Mouse (Mus musculus): ENCODE results near the gene Cxcl14. TPM values are rescaled to one million over a fixed set of nuclear protein-coding genes. Genes with fewer than 3 reads are reported as not detected.

Gene Cxcl14
- polyA plus RNA-seq, 1 experiment, result not detected

GRCm38 (mm10) chr13:56299336-56299735 is 3.0 kb upstream of the Cxcl14 start:
- peaks cover 14% of the 10 kb centered on the region for H3K4me1 ChIP-seq (ENCODE audit: control insufficient read depth, insufficient read depth, low read length)
- no peak overlapping the region for H3K4me3 ChIP-seq (ENCODE audit: insufficient read depth, low read depth, low read length)
- H3K27ac ChIP-seq (ENCODE audit: insufficient read depth, low read depth, low read length), result no peak overlapping the region
- TF ChIP-seq POLR2A (IDR thresholded peaks at IDR 0.05; ENCODE audit: insufficient read depth, low read depth, low read length), result no peak
- TF ChIP-seq CTCF (IDR thresholded peaks at IDR 0.05; ENCODE audit: insufficient read depth, low read depth, low read length), result no peak
- 85% methylated on average over 11 of the region's 11 CpGs for WGBS

GRCm38 (mm10) chr13:56296659-56297020 is 289 bp upstream of the Cxcl14 start:
- H3K4me1 ChIP-seq (ENCODE audit: control insufficient read depth, insufficient read depth, low read length), result peaks cover 14% of the 10 kb centered on the region
- H3K4me3 ChIP-seq (ENCODE audit: insufficient read depth, low read depth, low read length), result peak overlapping the region; percentile 46
- no peak for TF ChIP-seq POLR2A (IDR thresholded peaks at IDR 0.05; ENCODE audit: insufficient read depth, low read depth, low read length)
- no peak for TF ChIP-seq CTCF (IDR thresholded peaks at IDR 0.05; ENCODE audit: insufficient read depth, low read depth, low read length)
- no peak overlapping the region for H3K27ac ChIP-seq (ENCODE audit: insufficient read depth, low read depth, low read length)
- 30% methylated on average over 8 of the region's 8 CpGs for WGBS

- TF ChIP-seq POLR2A (IDR thresholded peaks at IDR 0.05; ENCODE audit: insufficient read depth, low read depth, low read length) (no peak), CTCF (IDR thresholded peaks at IDR 0.05; ENCODE audit: insufficient read depth, low read depth, low read length) (no peak)
- H3K27ac ChIP-seq (ENCODE audit: insufficient read depth, low read depth, low read length), result no peak overlapping the region
- peaks cover 14% of the 10 kb centered on the region for H3K4me1 ChIP-seq (ENCODE audit: control insufficient read depth, insufficient read depth, low read length)
- peak overlapping the region; percentile 46 for H3K4me3 ChIP-seq (ENCODE audit: insufficient read depth, low read depth, low read length)
- WGBS, result 13% methylated on average over 13 of the region's 13 CpGs
Observed at GRCm38 (mm10) chr13:56295586-56295942, 787 bp downstream of the Cxcl14 start.

- WGBS, result 30% methylated on average over 10 of the region's 10 CpGs
- H3K4me3 ChIP-seq (ENCODE audit: insufficient read depth, low read depth, low read length), result peak overlapping the region; percentile 46
- H3K27ac ChIP-seq (ENCODE audit: insufficient read depth, low read depth, low read length), result no peak overlapping the region
- TF ChIP-seq POLR2A (IDR thresholded peaks at IDR 0.05; ENCODE audit: insufficient read depth, low read depth, low read length) (no peak), CTCF (IDR thresholded peaks at IDR 0.05; ENCODE audit: insufficient read depth, low read depth, low read length) (no peak)
- peaks cover 14% of the 10 kb centered on the region for H3K4me1 ChIP-seq (ENCODE audit: control insufficient read depth, insufficient read depth, low read length)
Observed at GRCm38 (mm10) chr13:56294908-56295307, 1.4 kb downstream of the Cxcl14 start.

- Histone ChIP-seq H3K4me1 (ENCODE audit: control insufficient read depth, insufficient read depth, low read length) (no peaks in the 10 kb centered on the region; the same call in 1 of the 2 replicates), H3K4me3 (ENCODE audit: insufficient read depth, low read depth, low read length) (no peak overlapping the region), H3K27ac (ENCODE audit: insufficient read depth, low read depth, low read length) (no peak overlapping the region)
- WGBS, result 82% methylated on average over 6 of the region's 6 CpGs
- TF ChIP-seq POLR2A (IDR thresholded peaks at IDR 0.05; ENCODE audit: insufficient read depth, low read depth, low read length) (no peak), CTCF (IDR thresholded peaks at IDR 0.05; ENCODE audit: insufficient read depth, low read depth, low read length) (no peak)
Observed at GRCm38 (mm10) chr13:56289998-56290397, 6.4 kb downstream of the Cxcl14 start.

- H3K27ac ChIP-seq (ENCODE audit: insufficient read depth, low read depth, low read length), result no peak overlapping the region
- H3K4me1 ChIP-seq (ENCODE audit: control insufficient read depth, insufficient read depth, low read length), result no peaks in the 10 kb centered on the region; the same call in 1 of the 2 replicates
- WGBS, result 61% methylated on average over 11 of the region's 11 CpGs
- TF ChIP-seq POLR2A (IDR thresholded peaks at IDR 0.05; ENCODE audit: insufficient read depth, low read depth, low read length), result no peak
- TF ChIP-seq CTCF (IDR thresholded peaks at IDR 0.05; ENCODE audit: insufficient read depth, low read depth, low read length), result no peak
- no peak overlapping the region for H3K4me3 ChIP-seq (ENCODE audit: insufficient read depth, low read depth, low read length)
Observed at GRCm38 (mm10) chr13:56289261-56289660, 7.1 kb downstream of the Cxcl14 start.

- H3K27ac ChIP-seq (ENCODE audit: insufficient read depth, low read depth, low read length), result no peak overlapping the region
- H3K4me3 ChIP-seq (ENCODE audit: insufficient read depth, low read depth, low read length), result no peak overlapping the region
- no peak for TF ChIP-seq POLR2A (IDR thresholded peaks at IDR 0.05; ENCODE audit: insufficient read depth, low read depth, low read length)
- TF ChIP-seq CTCF (IDR thresholded peaks at IDR 0.05; ENCODE audit: insufficient read depth, low read depth, low read length), result no peak
- H3K4me1 ChIP-seq (ENCODE audit: control insufficient read depth, insufficient read depth, low read length), result no peaks in the 10 kb centered on the region
- WGBS, result 78% methylated on average over 4 of the region's 4 CpGs
Observed at GRCm38 (mm10) chr13:56288601-56289000, 7.8 kb downstream of the Cxcl14 start.

GRCm38 (mm10) chr13:56287091-56287490 is 9.3 kb downstream of the Cxcl14 start:
- Histone ChIP-seq H3K4me3 (ENCODE audit: insufficient read depth, low read depth, low read length) (no peak overlapping the region), H3K27ac (ENCODE audit: insufficient read depth, low read depth, low read length) (no peak overlapping the region), H3K4me1 (ENCODE audit: control insufficient read depth, insufficient read depth, low read length) (no peaks in the 10 kb centered on the region)
- TF ChIP-seq POLR2A (IDR thresholded peaks at IDR 0.05; ENCODE audit: insufficient read depth, low read depth, low read length) (no peak), CTCF (IDR thresholded peaks at IDR 0.05; ENCODE audit: insufficient read depth, low read depth, low read length) (no peak)
- WGBS, result 73% methylated on average over 9 of the region's 9 CpGs

GRCm38 (mm10) chr13:56283321-56283720 is 13.0 kb downstream of the Cxcl14 start:
- TF ChIP-seq POLR2A (IDR thresholded peaks at IDR 0.05; ENCODE audit: insufficient read depth, low read depth, low read length) (no peak), CTCF (IDR thresholded peaks at IDR 0.05; ENCODE audit: insufficient read depth, low read depth, low read length) (no peak)
- Histone ChIP-seq H3K4me1 (ENCODE audit: control insufficient read depth, insufficient read depth, low read length) (no peaks in the 10 kb centered on the region), H3K4me3 (ENCODE audit: insufficient read depth, low read depth, low read length) (no peak overlapping the region), H3K27ac (ENCODE audit: insufficient read depth, low read depth, low read length) (no peak overlapping the region)
- WGBS, result 96% methylated on average over 13 of the region's 13 CpGs

- TF ChIP-seq POLR2A (IDR thresholded peaks at IDR 0.05; ENCODE audit: insufficient read depth, low read depth, low read length) (no peak), CTCF (IDR thresholded peaks at IDR 0.05; ENCODE audit: insufficient read depth, low read depth, low read length) (no peak)
- whole genome bisulfite sequencing, result 82% methylated on average over 6 of the region's 6 CpGs
- H3K4me1 ChIP-seq (ENCODE audit: control insufficient read depth, insufficient read depth, low read length), result no peaks in the 10 kb centered on the region
- no peak overlapping the region for H3K27ac ChIP-seq (ENCODE audit: insufficient read depth, low read depth, low read length)
- no peak overlapping the region for H3K4me3 ChIP-seq (ENCODE audit: insufficient read depth, low read depth, low read length)
Observed at GRCm38 (mm10) chr13:56280356-56280755, 16.0 kb downstream of the Cxcl14 start.

Measured in olfactory bulb, adult 2 months (tissue).